Mouse (Mus musculus): Measurements from ENCODE around the gene Ugt1a6b. TPM values are rescaled to one million over a fixed set of nuclear protein-coding genes. Genes with fewer than 3 reads are reported as not detected.

Ugt1a6b gene
- total RNA-seq, 2 experiments from 2014 or later: 0.38 to 0.43 TPM

GRCm38 (mm10) chr1:88255989-88256754 is 153.1 kb downstream of the Ugt1a6b start:
- no peak for DNase-seq
- intact Hi-C loops (cut with DNase I; ENCODE audit: low total_unique reads): no loop called here

DNA sequence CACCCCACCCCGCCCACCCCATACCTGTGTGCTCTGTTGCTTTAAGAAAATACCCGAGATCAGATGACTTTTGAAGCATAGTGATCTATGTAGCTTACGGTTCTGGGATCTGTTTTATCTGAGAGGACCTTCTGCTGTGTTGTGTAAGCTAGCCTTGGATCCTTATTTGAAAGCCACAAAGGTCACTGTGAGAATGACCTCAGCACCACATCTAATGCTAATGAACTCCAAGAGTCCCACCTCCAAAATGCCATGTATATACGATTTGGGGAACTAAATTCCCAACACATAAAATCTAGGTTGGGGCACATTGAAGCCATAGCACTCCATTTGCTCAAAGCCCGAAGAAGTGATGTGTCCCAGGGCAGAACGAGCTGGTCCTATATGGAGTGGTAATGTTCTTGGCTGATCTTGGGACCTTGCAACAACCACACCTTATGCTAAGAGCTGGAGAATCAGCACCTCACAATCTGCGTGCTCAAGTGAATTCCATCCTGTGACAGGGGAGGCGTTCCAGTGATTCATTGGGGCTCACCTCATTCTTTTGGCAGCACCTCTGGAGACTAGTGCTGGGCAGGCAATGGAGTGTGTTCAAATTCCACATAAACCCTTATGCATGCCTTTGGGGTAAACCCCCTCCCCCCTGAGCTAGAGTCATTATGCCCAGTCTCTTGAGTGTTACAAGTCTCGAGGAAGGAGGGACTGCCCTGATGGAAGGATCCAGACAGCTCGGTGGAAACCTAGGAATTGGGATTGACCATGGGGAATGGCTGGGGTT is 154.0 kb downstream of the Ugt1a6b start:
- intact Hi-C loops (cut with DNase I; ENCODE audit: low total_unique reads): no loop called here
- DNase-seq: no peak

- no peak for DNase-seq
- intact Hi-C loops (cut with DNase I; ENCODE audit: low total_unique reads): no loop called here
Observed at GRCm38 (mm10) chr1:88257681-88258080, 154.6 kb downstream of the Ugt1a6b start.

GRCm38 (mm10) chr1:88258361-88258760 is 155.3 kb downstream of the Ugt1a6b start:
- no peak for DNase-seq
- intact Hi-C loops (cut with DNase I; ENCODE audit: low total_unique reads): no loop called here

DNA sequence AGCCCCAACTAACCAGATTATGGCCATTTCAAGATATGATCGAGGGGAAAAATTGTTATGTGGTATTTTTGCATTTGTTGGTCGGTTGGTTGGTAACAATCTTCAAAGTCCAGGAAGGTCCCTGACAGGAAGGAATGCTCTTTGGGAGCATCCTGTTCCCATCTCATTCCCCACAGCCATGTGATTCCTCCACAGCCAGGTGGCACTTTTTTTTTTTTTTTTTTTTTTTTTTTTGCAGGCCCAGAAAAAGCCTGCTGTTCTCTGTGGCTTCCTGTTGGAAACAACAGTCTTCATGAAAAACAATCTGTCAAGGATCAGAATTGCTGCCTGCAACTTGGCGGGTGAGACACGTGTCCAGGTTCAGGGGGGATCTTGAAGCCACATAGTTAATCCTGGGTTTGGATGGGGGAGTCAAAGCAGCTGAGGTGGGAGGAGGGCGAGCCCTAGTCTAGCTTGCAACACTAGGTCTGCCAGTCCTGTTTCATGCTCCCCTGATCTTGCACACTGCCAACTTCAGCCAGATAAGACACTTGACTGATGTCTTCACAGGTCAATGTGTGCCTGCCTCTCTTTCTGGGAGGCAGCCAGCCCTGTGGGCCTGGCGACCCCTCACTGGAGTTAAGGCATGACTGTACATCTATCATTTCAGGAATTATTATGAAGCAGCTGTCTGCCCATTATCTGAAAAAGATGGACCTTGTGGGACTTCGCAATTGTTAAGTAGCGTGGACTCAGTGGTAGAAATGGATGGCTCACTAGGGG is 156.0 kb downstream of the Ugt1a6b start:
- DNase-seq: no peak
- intact Hi-C loops (cut with DNase I; ENCODE audit: low total_unique reads): no loop called here

- intact Hi-C loops (cut with DNase I; ENCODE audit: low total_unique reads): no loop called here
- no peak for DNase-seq
Observed at GRCm38 (mm10) chr1:88259643-88260024, 156.6 kb downstream of the Ugt1a6b start.

GRCm38 (mm10) chr1:88260114-88260513 is 157.1 kb downstream of the Ugt1a6b start:
- intact Hi-C loops (cut with DNase I; ENCODE audit: low total_unique reads): no loop called here
- no peak for DNase-seq

DNA sequence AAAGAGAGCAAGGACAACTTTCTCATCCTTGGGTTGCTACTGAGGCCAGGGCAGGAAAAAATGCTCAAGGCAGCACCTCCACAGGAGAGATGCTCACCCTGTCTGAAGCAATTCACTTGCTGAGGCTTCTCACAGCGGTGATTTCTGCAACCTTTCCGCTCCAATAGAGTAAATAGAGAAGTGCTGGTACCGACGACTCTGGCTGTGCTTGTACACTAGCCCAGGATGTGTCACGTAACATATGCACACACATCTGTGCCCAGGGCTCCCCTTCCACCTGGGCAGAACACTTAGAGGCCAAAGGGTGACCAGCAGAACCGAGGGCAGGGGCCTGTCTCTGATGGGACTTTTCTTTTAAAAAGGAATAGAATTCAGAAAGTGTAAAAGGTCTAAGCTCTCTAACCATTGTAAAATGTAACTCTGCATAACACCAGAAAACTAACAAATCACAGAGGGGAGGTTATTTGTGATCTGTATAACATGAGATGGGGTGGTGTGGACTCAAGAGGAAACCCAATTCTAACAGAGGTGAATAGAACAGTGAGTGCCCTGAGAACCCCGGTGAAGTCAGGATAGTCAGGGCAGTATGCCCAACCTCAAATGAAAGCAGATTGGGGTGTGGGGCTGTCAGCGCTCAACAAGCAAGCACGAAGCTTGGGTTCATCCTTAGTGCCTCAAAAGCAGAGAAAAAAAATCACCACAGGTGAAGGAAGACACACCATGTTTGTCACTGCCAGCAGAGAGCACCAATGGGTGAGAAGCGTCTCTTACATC is 157.7 kb downstream of the Ugt1a6b start:
- no peak for DNase-seq
- intact Hi-C loops (cut with DNase I; ENCODE audit: low total_unique reads): no loop called here

DNA sequence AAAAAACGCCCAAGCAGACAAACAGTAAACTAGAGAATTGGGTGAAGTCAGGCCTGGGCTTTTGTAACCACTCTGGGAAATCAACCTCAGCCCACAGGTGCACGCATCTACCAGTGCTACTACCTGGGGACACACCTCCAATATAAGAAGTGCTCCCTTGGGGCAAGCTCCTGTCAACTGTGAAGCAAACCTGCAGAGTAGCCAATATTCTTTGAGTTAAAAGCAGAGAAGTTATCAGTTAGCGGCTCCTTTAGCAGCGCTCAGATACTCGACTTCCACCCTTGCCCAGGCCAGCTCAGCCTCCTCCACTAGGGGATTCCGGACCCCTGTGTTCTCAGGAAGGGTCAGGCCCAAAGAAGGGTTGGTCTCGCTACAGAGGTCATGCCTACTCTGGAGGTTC is 158.7 kb downstream of the Ugt1a6b start:
- DNase-seq: no peak
- intact Hi-C loops (cut with DNase I; ENCODE audit: low total_unique reads): no loop called here

GRCm38 (mm10) chr1:88262255-88262654 is 159.2 kb downstream of the Ugt1a6b start:
- DNase-seq: peak; percentile 66
- intact Hi-C loops (cut with DNase I; ENCODE audit: low total_unique reads): no loop called here

DNA sequence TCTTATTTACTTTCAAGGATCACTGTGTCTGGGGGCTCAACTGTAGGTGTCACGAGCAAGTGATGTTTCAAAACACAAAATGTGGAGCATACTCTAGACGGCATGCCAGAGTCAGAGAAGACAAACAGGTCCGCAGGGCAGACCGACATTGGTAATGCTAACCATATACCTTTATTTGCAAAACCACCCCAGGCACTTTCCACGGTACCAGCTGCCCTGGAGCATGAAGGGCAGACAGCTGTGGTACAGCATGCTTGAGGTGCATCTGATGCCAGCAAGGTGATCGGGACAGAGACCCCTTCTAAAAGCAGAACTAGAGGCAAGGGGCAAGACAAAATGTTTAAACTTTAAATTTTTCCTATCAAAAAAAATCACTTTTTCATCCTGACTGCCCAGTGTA is 159.9 kb downstream of the Ugt1a6b start:
- intact Hi-C loops (cut with DNase I; ENCODE audit: low total_unique reads): no loop called here
- DNase-seq: no peak

GRCm38 (mm10) chr1:88263778-88264177 is 160.7 kb downstream of the Ugt1a6b start:
- intact Hi-C loops (cut with DNase I; ENCODE audit: low total_unique reads): no loop called here
- DNase-seq: no peak

DNA sequence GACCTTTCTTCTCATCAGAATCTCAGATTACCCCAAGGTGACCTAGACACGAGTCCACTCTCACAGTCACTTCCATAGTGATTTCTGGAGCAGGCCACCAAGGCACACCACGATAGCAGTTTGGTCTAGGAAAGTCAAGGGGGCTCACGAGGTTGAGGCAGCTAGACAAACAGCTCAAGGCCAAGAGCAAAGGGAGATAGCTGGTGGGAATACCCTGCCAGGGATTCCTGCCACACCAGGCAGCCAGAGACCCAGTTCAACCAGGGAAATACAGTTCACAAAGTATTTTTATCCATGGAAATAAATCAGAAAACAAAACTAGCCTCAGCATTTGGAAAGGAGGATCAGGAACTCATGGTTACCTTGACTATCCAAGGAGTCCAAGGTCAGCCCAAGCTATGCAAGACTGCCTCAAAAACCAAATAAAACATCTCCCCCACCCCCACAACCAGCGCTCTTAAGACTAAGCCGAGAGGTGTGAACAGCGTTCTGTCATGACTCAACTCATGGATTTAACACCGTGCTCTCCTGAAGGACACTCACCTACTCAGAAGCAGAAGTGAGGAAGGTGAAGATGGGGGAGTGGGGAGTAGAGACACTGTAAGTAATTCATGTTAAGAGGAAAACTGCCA is 161.3 kb downstream of the Ugt1a6b start:
- no peak for DNase-seq
- intact Hi-C loops (cut with DNase I; ENCODE audit: low total_unique reads): no loop called here

GRCm38 (mm10) chr1:88264869-88265240 is 161.8 kb downstream of the Ugt1a6b start:
- DNase-seq: no peak
- intact Hi-C loops (cut with DNase I; ENCODE audit: low total_unique reads): no loop called here

DNA sequence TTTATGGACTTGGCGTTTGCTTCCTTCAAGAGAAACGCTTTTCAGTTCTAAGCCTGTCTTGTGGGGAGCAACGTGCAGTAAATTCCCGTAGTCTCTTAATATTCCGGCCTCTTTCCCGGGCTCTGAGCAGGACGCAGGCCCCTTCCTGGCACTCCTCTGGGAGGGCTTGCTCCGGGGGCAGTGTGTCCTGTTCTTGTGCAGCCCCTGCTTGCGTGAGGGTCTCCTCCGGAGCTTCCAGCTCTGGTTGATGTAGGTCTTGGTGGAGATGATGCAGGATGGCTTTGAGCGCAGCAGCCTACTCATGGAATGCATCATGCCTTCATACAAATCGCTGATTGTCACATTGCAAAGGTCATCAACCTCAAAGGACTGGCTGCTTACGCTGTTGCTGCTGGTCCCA is 163.1 kb downstream of the Ugt1a6b start:
- DNase-seq: no peak
- intact Hi-C loops (cut with DNase I; ENCODE audit: low total_unique reads): no loop called here

DNA sequence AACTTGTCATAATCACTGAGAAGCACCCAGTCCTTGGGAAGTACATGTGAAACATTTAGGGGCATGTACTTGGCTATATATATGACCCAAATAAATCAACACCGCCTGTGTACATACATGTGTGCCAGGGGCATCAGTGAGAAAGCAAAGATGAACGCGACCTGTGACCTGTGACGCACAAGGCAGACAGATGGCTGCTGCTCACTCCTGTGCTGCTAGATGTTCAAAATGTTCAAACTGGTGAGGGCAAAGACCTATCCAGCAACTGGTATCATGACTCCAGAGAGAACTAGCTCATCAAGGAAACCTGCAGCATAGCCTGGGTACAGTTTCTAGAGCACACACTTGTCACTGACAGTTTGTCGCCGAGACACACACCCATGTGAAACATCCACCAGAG is 164.4 kb downstream of the Ugt1a6b start:
- no peak for DNase-seq
- intact Hi-C loops (cut with DNase I; ENCODE audit: low total_unique reads): no loop called here

- intact Hi-C loops (cut with DNase I; ENCODE audit: low total_unique reads): no loop called here
- no peak for DNase-seq
Observed at GRCm38 (mm10) chr1:88268070-88268469, 165.0 kb downstream of the Ugt1a6b start.

Measured in gastrocnemius, postnatal 14 days (tissue).